Mouse (Mus musculus) stomach, embryonic 16.5 days (tissue): ENCODE measurements around the gene Tgfbr3. TPM values are rescaled to one million over a fixed set of nuclear protein-coding genes. Genes with fewer than 3 reads are reported as not detected.

Source experiments
- ATAC-seq: fragments of 200-750 bp; cut with Nextera tagmentation; 2 replicates; pipeline ENCODE4 v1.8.0; 2017; ENCODE audit warnings: moderate number of reproducible peaks, moderate TSS enrichment; ENCODE audit not compliant: insufficient read depth, low FRiP score
- H3K27ac ChIP-seq: fragments of 300-500 bp; sonication (generic); 2 replicates; pipeline ENCODE4 v1.5.1; 2014; ENCODE audit warnings: low read length
- H3K27me3 ChIP-seq: fragments of 300-500 bp; sonication (generic); 2 replicates; pipeline ENCODE4 v1.6.1; 2014; ENCODE audit warnings: low read length, control low read depth, mixed read lengths; ENCODE audit not compliant: control insufficient read depth, insufficient read depth
- H3K36me3 ChIP-seq: fragments of 300-500 bp; sonication (generic); 2 replicates; pipeline ENCODE4 v1.6.1; 2014; ENCODE audit warnings: low read length; ENCODE audit not compliant: control insufficient read depth, insufficient read depth
- H3K4me1 ChIP-seq: fragments of 300-500 bp; sonication (generic); 2 replicates; pipeline ENCODE4 v1.6.1; 2014; ENCODE audit warnings: low read length, control low read depth, mixed read lengths; ENCODE audit not compliant: control insufficient read depth, insufficient read depth
- H3K4me2 ChIP-seq: fragments of 300-500 bp; sonication (generic); 2 replicates; pipeline ENCODE4 v1.6.1; 2014; ENCODE audit warnings: low read depth, low read length, mixed read lengths
- H3K4me3 ChIP-seq: fragments of 300-500 bp; sonication (generic); replicated peaks from 2 replicates; pipeline ENCODE4 v1.5.1; 2014; ENCODE audit warnings: mild to moderate bottlenecking, low read length
- H3K9ac ChIP-seq: fragments of 300-500 bp; sonication (generic); 2 replicates; pipeline ENCODE4 v1.6.1; 2014; ENCODE audit warnings: low read length
- H3K9me3 ChIP-seq: fragments of 300-500 bp; sonication (generic); replicated peaks from 2 replicates; pipeline ENCODE4 v1.6.1; 2016; ENCODE audit warnings: low read length, control low read depth; ENCODE audit not compliant: control insufficient read depth
- WGBS: fragments of 180-500 bp; shearing (Covaris S2); extraction: QIAGEN DNeasy Blood & Tissue Kit; methylation state at CpG from one replicate; pipeline ENCODE4 v1.1.7; 2014; 5-methylcytosine and 5-hydroxymethylcytosine counted together
- polyA plus RNA-seq: library from polyadenylated mRNA; unstranded; fragments of >200 nt; fragmentation: Nextera tagmentation; extraction: Ambion mirVana; gene quantifications from 2 replicates; pipeline ENCODE4 v1.2.1, GENCODE M21; 2015

Gene Tgfbr3
- polyA plus RNA-seq, 1 experiment from 2014 or later: 31.1 TPM

- no peak for ATAC-seq
- WGBS: 67% methylated on average over 9 of the region's 9 CpGs
- Histone ChIP-seq H3K4me3 (no peak overlapping the region), H3K36me3 (peaks cover 2% of the 10 kb centered on the region; the same call in 1 of the 2 replicates), H3K27me3 (no peaks in the 10 kb centered on the region), H3K27ac (peak overlapping the region; percentile 33; the same call in 1 of the 2 replicates), H3K4me2 (no peak overlapping the region), H3K4me1 (peaks cover 14% of the 10 kb centered on the region), H3K9me3 (no peaks in the 10 kb centered on the region), H3K9ac (no peak overlapping the region)
Measured at GRCm38 (mm10) chr5:107223029-107223428, 66.4 kb downstream of the Tgfbr3 start.

GRCm38 (mm10) chr5:107222670-107223005, 66.8 kb downstream of the Tgfbr3 start:
- Histone ChIP-seq H3K36me3 (0 out of 2 replicates have a peak, but pooled peaks cover under 1% of the 10 kb centered on the region), H3K4me3 (no peak overlapping the region), H3K4me1 (peaks cover 14% of the 10 kb centered on the region), H3K9ac (no peak overlapping the region), H3K9me3 (no peaks in the 10 kb centered on the region), H3K27ac (peak overlapping the region; percentile 33; the same call in 1 of the 2 replicates), H3K4me2 (no peak overlapping the region), H3K27me3 (no peaks in the 10 kb centered on the region)
- 63% methylated on average over 1 of the region's 1 CpGs for WGBS
- ATAC-seq: no peak

- Histone ChIP-seq H3K9ac (no peak overlapping the region), H3K36me3 (no peaks in the 10 kb centered on the region), H3K27ac (peak overlapping the region; percentile 33; the same call in 1 of the 2 replicates), H3K4me3 (no peak overlapping the region), H3K4me1 (peaks cover 19% of the 10 kb centered on the region), H3K4me2 (no peak overlapping the region), H3K27me3 (no peaks in the 10 kb centered on the region), H3K9me3 (no peaks in the 10 kb centered on the region)
- 61% methylated on average over 17 of the region's 17 CpGs for WGBS
- ATAC-seq: no peak
Measured at GRCm38 (mm10) chr5:107221892-107222669, 67.3 kb downstream of the Tgfbr3 start.

GRCm38 (mm10) chr5:107220936-107221335, 68.5 kb downstream of the Tgfbr3 start:
- H3K27me3 ChIP-seq: no peaks in the 10 kb centered on the region
- ATAC-seq: no peak
- no peak overlapping the region for H3K4me2 ChIP-seq
- H3K9ac ChIP-seq: no peak overlapping the region
- H3K4me3 ChIP-seq: no peak overlapping the region
- H3K9me3 ChIP-seq: no peaks in the 10 kb centered on the region
- no peak overlapping the region for H3K27ac ChIP-seq
- 55% methylated on average over 5 of the region's 5 CpGs for WGBS
- H3K36me3 ChIP-seq: no peaks in the 10 kb centered on the region
- H3K4me1 ChIP-seq: peaks cover 21% of the 10 kb centered on the region

GRCm38 (mm10) chr5:107219883-107220282, 69.5 kb downstream of the Tgfbr3 start:
- Histone ChIP-seq H3K36me3 (no peaks in the 10 kb centered on the region), H3K4me3 (no peak overlapping the region), H3K4me2 (no peak overlapping the region), H3K9me3 (no peaks in the 10 kb centered on the region), H3K9ac (no peak overlapping the region), H3K27me3 (no peaks in the 10 kb centered on the region), H3K4me1 (peaks cover 21% of the 10 kb centered on the region), H3K27ac (no peak overlapping the region)
- 84% methylated on average over 6 of the region's 6 CpGs for WGBS
- ATAC-seq: no peak

GRCm38 (mm10) chr5:107219318-107219717, 70.1 kb downstream of the Tgfbr3 start:
- no peak for ATAC-seq
- no peaks in the 10 kb centered on the region for H3K36me3 ChIP-seq
- no peak overlapping the region for H3K4me2 ChIP-seq
- H3K27me3 ChIP-seq: no peaks in the 10 kb centered on the region
- no peaks in the 10 kb centered on the region for H3K9me3 ChIP-seq
- H3K9ac ChIP-seq: no peak overlapping the region
- H3K27ac ChIP-seq: no peak overlapping the region
- 85% methylated on average over 6 of the region's 6 CpGs for WGBS
- peaks cover 21% of the 10 kb centered on the region for H3K4me1 ChIP-seq
- no peak overlapping the region for H3K4me3 ChIP-seq

- Histone ChIP-seq H3K4me3 (no peak overlapping the region), H3K36me3 (no peaks in the 10 kb centered on the region), H3K27ac (no peak overlapping the region), H3K4me2 (no peak overlapping the region), H3K9me3 (no peaks in the 10 kb centered on the region), H3K27me3 (no peaks in the 10 kb centered on the region), H3K9ac (no peak overlapping the region), H3K4me1 (peaks cover 21% of the 10 kb centered on the region)
- ATAC-seq: no peak
- 81% methylated on average over 3 of the region's 3 CpGs for WGBS
Measured at GRCm38 (mm10) chr5:107218594-107218993, 70.8 kb downstream of the Tgfbr3 start.

GRCm38 (mm10) chr5:107217139-107217538, 72.3 kb downstream of the Tgfbr3 start:
- Histone ChIP-seq H3K9me3 (no peaks in the 10 kb centered on the region), H3K27me3 (no peaks in the 10 kb centered on the region), H3K9ac (no peak overlapping the region), H3K4me1 (peaks cover 11% of the 10 kb centered on the region), H3K4me3 (no peak overlapping the region), H3K36me3 (0 out of 2 replicates have a peak, but pooled peaks cover 3% of the 10 kb centered on the region), H3K4me2 (no peak overlapping the region), H3K27ac (no peak overlapping the region)
- ATAC-seq: no peak
- 34% methylated on average over 2 of the region's 2 CpGs for WGBS

- Histone ChIP-seq H3K4me2 (no peak overlapping the region), H3K4me1 (peaks cover 11% of the 10 kb centered on the region; the same call in 1 of the 2 replicates), H3K9me3 (no peaks in the 10 kb centered on the region), H3K36me3 (0 out of 2 replicates have a peak, but pooled peaks cover 3% of the 10 kb centered on the region), H3K27me3 (no peaks in the 10 kb centered on the region), H3K9ac (no peak overlapping the region), H3K27ac (no peak overlapping the region; the same call in 1 of the 2 replicates), H3K4me3 (no peak overlapping the region)
- ATAC-seq: no peak
- WGBS: 72% methylated on average over 9 of the region's 9 CpGs
Measured at GRCm38 (mm10) chr5:107213373-107214132, 75.9 kb downstream of the Tgfbr3 start.
